Mouse (Mus musculus) embryonic facial prominence, embryonic 12.5 days (tissue): ENCODE measurements around the gene Mpst. TPM values are rescaled to one million over a fixed set of nuclear protein-coding genes. Genes with fewer than 3 reads are reported as not detected.

Experiments
- ATAC-seq: fragments of 200-750 bp; cut with Nextera tagmentation; 2 replicates; pipeline ENCODE4 v1.8.0; 2017; ENCODE audit not compliant: insufficient number of reproducible peaks, insufficient read depth, low FRiP score, low TSS enrichment
- H3K27ac ChIP-seq: fragments of 300-500 bp; sonication (generic); 2 replicates; pipeline ENCODE4 v1.5.1; 2016; ENCODE audit warnings: mild to moderate bottlenecking
- H3K27me3 ChIP-seq: fragments of 300-500 bp; sonication (generic); 2 replicates; pipeline ENCODE4 v1.6.1; 2016; ENCODE audit warnings: mild to moderate bottlenecking, moderate library complexity
- H3K36me3 ChIP-seq: fragments of 300-500 bp; sonication (generic); 2 replicates; pipeline ENCODE4 v1.6.1; 2016; ENCODE audit warnings: mild to moderate bottlenecking
- H3K4me1 ChIP-seq: fragments of 300-500 bp; sonication (generic); 2 replicates; pipeline ENCODE4 v1.6.1; 2016
- H3K4me2 ChIP-seq: fragments of 300-500 bp; sonication (generic); replicated peaks from 2 replicates; pipeline ENCODE4 v1.6.1; 2016; ENCODE audit warnings: mild to moderate bottlenecking, moderate library complexity
- H3K4me3 ChIP-seq: fragments of 300-500 bp; sonication (generic); 2 replicates; pipeline ENCODE4 v1.5.1; 2016; ENCODE audit warnings: mild to moderate bottlenecking
- H3K9ac ChIP-seq: fragments of 300-500 bp; sonication (generic); 2 replicates; pipeline ENCODE4 v1.6.1; 2016; ENCODE audit warnings: mild to moderate bottlenecking, moderate library complexity
- H3K9me3 ChIP-seq: fragments of 300-500 bp; sonication (generic); 2 replicates; pipeline ENCODE4 v1.6.1; 2016; ENCODE audit warnings: mild to moderate bottlenecking, moderate library complexity
- WGBS: fragments of 180-500 bp; shearing (Covaris S2); methylation state at CpG from one replicate; pipeline ENCODE4 v1.1.7; 2016; 5-methylcytosine and 5-hydroxymethylcytosine counted together
- polyA plus RNA-seq: library from polyadenylated mRNA; unstranded; fragments of >200 nt; fragmentation: Nextera tagmentation; extraction: Ambion mirVana; gene quantifications from 2 replicates; pipeline ENCODE4 v1.2.1, GENCODE M21; 2016

Mpst gene
- polyA plus RNA-seq, 1 experiment from 2014 or later, result 2.1 TPM

- Histone ChIP-seq H3K4me3 (peak within 1 kb of the TSS; percentile 70), H3K9me3 (no peaks in the 10 kb centered on the region), H3K27me3 (no peaks in the 10 kb centered on the region), H3K9ac (peak within 1 kb of the TSS; percentile 73), H3K36me3 (peaks cover 13% of the 10 kb centered on the region), H3K27ac (peak within 1 kb of the TSS; percentile 72), H3K4me1 (peaks cover 18% of the 10 kb centered on the region), H3K4me2 (peak within 1 kb of the TSS; percentile 67)
- ATAC-seq, result peak; percentile 58; the same call in 1 of the 2 replicates
- WGBS, result under 1% methylated on average over 51 of the region's 52 CpGs
These were observed 22.3 kb downstream of the Mpst start, which contains the start of gene Kctd17 for GRCm38 (mm10) chr15:78428391-78429138. Kctd17 (plus strand) TSS chr15:78428564.

DNA sequence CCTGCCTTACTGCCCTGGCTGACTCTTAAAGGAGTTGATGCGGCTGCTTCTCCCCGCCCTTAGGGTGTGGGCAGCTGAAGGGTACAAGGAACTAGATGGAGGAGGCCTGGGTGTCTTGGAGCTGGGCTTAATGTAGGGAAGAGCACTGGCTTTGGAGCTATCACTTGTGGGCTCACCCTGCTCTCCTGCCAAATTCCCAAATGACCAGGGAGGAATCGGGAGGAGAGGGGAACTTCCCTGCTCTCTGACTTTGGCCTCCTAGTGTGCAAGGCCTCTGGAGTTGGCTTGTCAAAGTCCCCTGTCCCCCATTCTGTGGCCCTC lies 22.9 kb downstream of the Mpst start:
- no peak for ATAC-seq
- H3K9ac ChIP-seq, result peak overlapping the region; percentile 73
- H3K4me3 ChIP-seq, result peak overlapping the region; percentile 70
- 2% methylated on average over 3 of the region's 3 CpGs for WGBS
- no peaks in the 10 kb centered on the region for H3K9me3 ChIP-seq
- H3K4me2 ChIP-seq, result peak overlapping the region; percentile 67
- H3K4me1 ChIP-seq, result peaks cover 18% of the 10 kb centered on the region
- H3K27me3 ChIP-seq, result no peaks in the 10 kb centered on the region
- peaks cover 16% of the 10 kb centered on the region for H3K36me3 ChIP-seq
- peak overlapping the region; percentile 72 for H3K27ac ChIP-seq

DNA sequence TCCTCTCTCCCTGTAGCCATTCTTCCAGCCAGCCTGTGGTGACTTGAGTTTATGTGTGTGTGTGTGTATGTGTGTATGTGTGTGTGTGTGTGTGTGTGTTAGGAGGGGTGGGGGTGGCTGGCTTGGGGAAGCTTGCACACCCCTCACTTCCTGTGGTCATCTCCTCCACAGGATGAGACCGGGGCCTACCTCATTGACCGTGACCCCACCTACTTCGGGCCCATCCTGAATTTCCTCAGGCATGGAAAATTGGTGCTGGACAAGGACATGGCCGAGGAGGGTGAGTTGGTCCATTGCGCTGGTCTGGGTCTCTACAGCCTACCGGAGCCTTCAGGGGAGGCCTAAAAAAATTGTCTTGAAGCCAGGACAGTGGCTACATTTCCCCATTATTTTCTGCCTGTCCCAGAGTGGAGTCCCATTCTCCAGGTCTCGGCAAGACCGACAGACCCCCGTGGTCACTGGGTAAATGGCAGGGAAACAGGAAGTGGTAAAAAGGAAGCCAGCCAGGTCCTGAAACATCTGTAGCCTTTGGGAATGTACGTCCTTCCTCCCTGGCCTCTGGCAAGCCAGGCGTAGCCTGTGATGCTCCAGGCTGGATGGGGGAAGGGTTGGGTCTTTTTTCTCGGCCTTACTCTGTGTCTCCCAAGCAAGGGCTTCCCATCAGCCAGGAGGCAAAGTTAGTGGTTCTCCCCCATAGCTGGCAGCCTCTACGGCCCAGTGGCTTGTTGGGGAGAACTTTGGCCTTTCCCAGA lies 23.8 kb downstream of the Mpst start:
- Histone ChIP-seq H3K27ac (peak overlapping the region; percentile 72; the same call in 1 of the 2 replicates), H3K36me3 (peaks cover 21% of the 10 kb centered on the region), H3K4me2 (peak overlapping the region; percentile 67), H3K4me3 (peak overlapping the region; percentile 70; the same call in 1 of the 2 replicates), H3K4me1 (peaks cover 20% of the 10 kb centered on the region), H3K9ac (no peak overlapping the region; the same call in 1 of the 2 replicates), H3K9me3 (no peaks in the 10 kb centered on the region), H3K27me3 (no peaks in the 10 kb centered on the region)
- 62% methylated on average over 13 of the region's 13 CpGs for WGBS
- ATAC-seq, result no peak

DNA sequence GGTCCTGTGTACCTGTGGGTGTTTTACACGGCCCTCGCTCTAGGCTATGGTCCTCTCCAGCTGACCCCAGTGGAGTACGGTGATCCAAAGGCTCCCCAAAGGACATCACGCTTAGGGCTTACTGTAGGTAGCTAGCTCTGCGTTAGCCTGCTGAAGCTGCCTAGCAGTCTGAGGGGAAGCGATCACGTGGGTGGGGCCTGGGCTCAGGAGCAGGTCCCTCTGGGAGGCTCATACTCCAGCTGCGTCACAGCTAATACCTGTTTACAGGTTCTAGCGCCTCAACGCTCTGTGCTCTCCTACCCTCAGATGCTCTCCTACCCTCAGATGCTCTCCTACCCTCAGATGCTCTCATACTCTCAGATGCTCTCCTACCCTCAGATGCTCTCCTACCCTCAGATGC lies 24.7 kb downstream of the Mpst start:
- H3K4me1 ChIP-seq, result peaks cover 28% of the 10 kb centered on the region
- 0 out of 2 replicates have a peak, but pooled peaks cover 2% of the 10 kb centered on the region for H3K27me3 ChIP-seq
- H3K27ac ChIP-seq, result 0 out of 2 replicates have a peak overlapping the region, but pooled peaks have one; percentile 23
- peaks cover 25% of the 10 kb centered on the region for H3K36me3 ChIP-seq
- H3K4me2 ChIP-seq, result no peak overlapping the region
- no peak overlapping the region for H3K4me3 ChIP-seq
- 81% methylated on average over 10 of the region's 10 CpGs for WGBS
- ATAC-seq, result no peak
- 0 out of 2 replicates have a peak overlapping the region, but pooled peaks have one; percentile 19 for H3K9ac ChIP-seq
- H3K9me3 ChIP-seq, result no peaks in the 10 kb centered on the region

DNA sequence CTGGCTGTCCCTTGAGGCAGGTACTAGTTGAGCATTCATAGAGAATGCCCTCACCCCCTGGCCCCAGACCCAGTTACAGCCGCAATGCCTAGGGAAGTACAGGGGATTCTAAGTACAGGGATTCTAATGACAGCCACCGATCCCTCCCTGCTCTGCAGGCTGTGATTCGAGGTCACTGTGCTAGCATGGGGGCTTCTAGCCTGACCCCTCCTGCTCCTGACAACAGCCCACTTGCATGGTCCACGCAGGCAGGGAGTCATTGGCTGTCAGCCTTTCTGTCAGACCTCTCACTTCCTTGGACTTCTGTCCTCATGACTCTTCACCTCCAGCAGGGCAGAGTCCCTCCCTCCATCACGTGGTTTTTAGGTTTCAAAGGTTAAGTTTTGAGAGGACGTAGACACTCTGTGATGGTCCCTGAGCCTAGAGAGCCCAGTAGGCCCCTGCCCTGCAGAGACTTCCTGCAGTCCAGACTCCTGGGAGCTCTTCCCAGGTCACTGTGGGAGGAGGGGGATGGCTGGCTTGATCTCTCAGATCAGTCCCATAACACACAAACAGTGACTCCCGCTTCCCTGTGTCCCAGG lies 25.4 kb downstream of the Mpst start:
- Histone ChIP-seq H3K27ac (no peak overlapping the region), H3K4me1 (peaks cover 33% of the 10 kb centered on the region), H3K4me2 (no peak overlapping the region), H3K9me3 (no peaks in the 10 kb centered on the region), H3K4me3 (no peak overlapping the region), H3K27me3 (0 out of 2 replicates have a peak, but pooled peaks cover 3% of the 10 kb centered on the region), H3K9ac (no peak overlapping the region), H3K36me3 (peaks cover 26% of the 10 kb centered on the region)
- ATAC-seq, result no peak
- WGBS, result 78% methylated on average over 7 of the region's 7 CpGs

GRCm38 (mm10) chr15:78434896-78435520 lies 28.8 kb downstream of the Mpst start:
- no peak for ATAC-seq
- H3K27ac ChIP-seq, result no peak overlapping the region

GRCm38 (mm10) chr15:78435681-78436080 lies 29.5 kb downstream of the Mpst start:
- Histone ChIP-seq H3K9ac (no peak overlapping the region), H3K27ac (no peak overlapping the region), H3K4me1 (peaks cover 37% of the 10 kb centered on the region), H3K36me3 (peaks cover 26% of the 10 kb centered on the region), H3K9me3 (no peaks in the 10 kb centered on the region), H3K27me3 (0 out of 2 replicates have a peak, but pooled peaks cover 3% of the 10 kb centered on the region), H3K4me3 (no peak overlapping the region), H3K4me2 (no peak overlapping the region)
- 78% methylated on average over 11 of the region's 11 CpGs for WGBS
- ATAC-seq, result no peak

More at GRCm38 (mm10) chr15:78434896-78435520, 28.8 kb downstream of the Mpst start:
- 0 out of 2 replicates have a peak, but pooled peaks cover 3% of the 10 kb centered on the region for H3K27me3 ChIP-seq
- peaks cover 26% of the 10 kb centered on the region for H3K36me3 ChIP-seq
- no peak overlapping the region for H3K4me3 ChIP-seq
- no peaks in the 10 kb centered on the region for H3K9me3 ChIP-seq
- 22% methylated on average over 6 of the region's 6 CpGs for WGBS
- no peak overlapping the region for H3K4me2 ChIP-seq
- no peak overlapping the region for H3K9ac ChIP-seq
- H3K4me1 ChIP-seq, result peaks cover 42% of the 10 kb centered on the region

- Histone ChIP-seq H3K4me2 (peak overlapping the region; percentile 51), H3K36me3 (peaks cover 23% of the 10 kb centered on the region), H3K27ac (peak overlapping the region; percentile 81), H3K9me3 (no peaks in the 10 kb centered on the region), H3K9ac (peak overlapping the region; percentile 47), H3K4me3 (peak overlapping the region; percentile 12; the same call in 1 of the 2 replicates), H3K4me1 (peaks cover 33% of the 10 kb centered on the region), H3K27me3 (0 out of 2 replicates have a peak, but pooled peaks cover 3% of the 10 kb centered on the region)
- 9% methylated on average over 32 of the region's 32 CpGs for WGBS
- ATAC-seq, result peak; percentile 44; the same call in 1 of the 2 replicates
These were observed 30.4 kb downstream of the Mpst start for GRCm38 (mm10) chr15:78436380-78437192.

DNA sequence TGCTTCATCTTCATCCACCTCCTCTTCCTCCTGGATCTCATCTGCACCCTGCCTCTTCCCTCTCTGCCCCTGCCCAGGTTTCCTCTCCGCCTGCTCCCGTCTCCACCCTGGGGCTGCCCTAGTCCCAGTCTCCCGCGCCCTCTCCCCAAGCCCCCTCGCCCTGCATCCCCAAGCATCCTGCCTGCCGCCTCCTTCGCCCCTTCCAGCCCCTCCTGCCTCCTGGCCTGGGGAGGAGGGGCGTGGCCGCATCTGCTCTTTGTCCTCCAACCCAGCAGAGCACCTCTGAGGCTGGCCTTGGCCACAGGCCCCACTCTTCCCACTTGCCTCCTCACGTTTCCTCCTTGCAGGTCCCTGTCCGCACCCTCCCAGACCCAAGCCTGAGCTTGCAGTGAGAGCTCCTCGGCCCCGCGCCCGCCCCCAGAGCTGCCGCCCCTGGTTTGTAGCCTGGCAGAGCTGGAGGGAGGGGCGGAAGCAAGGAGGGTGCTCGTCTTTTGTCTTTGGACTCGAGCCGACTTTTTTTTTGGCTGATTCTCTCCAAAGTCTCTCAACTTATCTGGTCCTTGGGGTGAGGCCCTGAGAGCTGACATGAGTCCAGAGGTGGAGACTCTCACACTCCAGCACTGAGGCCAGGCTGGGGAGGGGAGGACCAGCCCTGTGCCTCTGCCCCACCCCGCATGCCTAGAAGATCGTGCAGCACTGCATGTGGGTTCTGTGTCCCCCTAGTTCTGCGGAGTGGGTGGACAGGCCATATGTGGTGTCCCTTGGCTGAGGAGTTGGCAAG lies 31.2 kb downstream of the Mpst start:
- peaks cover 33% of the 10 kb centered on the region for H3K4me1 ChIP-seq
- WGBS, result 23% methylated on average over 23 of the region's 23 CpGs
- peak overlapping the region; percentile 81 for H3K27ac ChIP-seq

GRCm38 (mm10) chr15:78438018-78438394 lies 31.8 kb downstream of the Mpst start:
- no peak overlapping the region for H3K4me3 ChIP-seq
- 0 out of 2 replicates have a peak, but pooled peaks cover 3% of the 10 kb centered on the region for H3K27me3 ChIP-seq
- H3K9me3 ChIP-seq, result no peaks in the 10 kb centered on the region
- 0 out of 2 replicates have a peak overlapping the region, but pooled peaks have one; percentile 51 for H3K4me2 ChIP-seq
- 47% methylated on average over 4 of the region's 4 CpGs for WGBS
- peaks cover 19% of the 10 kb centered on the region for H3K36me3 ChIP-seq
- no peak for ATAC-seq
- peaks cover 33% of the 10 kb centered on the region for H3K4me1 ChIP-seq
- no peak overlapping the region for H3K27ac ChIP-seq
- H3K9ac ChIP-seq, result no peak overlapping the region; the same call in 1 of the 2 replicates

More for the DNA sequence above, 31.2 kb downstream of the Mpst start:
- ATAC-seq, result peak; percentile 16
- H3K9ac ChIP-seq, result peak overlapping the region; percentile 47
- 0 out of 2 replicates have a peak overlapping the region, but pooled peaks have one; percentile 12 for H3K4me3 ChIP-seq
- H3K4me2 ChIP-seq, result peak overlapping the region; percentile 51
- H3K9me3 ChIP-seq, result no peaks in the 10 kb centered on the region
- H3K27me3 ChIP-seq, result 0 out of 2 replicates have a peak, but pooled peaks cover 3% of the 10 kb centered on the region
- H3K36me3 ChIP-seq, result peaks cover 19% of the 10 kb centered on the region
